Mouse (Mus musculus) heart, adult 2 months (tissue): ENCODE results near the gene Top2a.

Experiments used
- CTCF ChIP-seq: fragments of 200-600 bp; IDR thresholded peaks from 2 replicates; pipeline ENCODE4 v1.8.1; 2022; ENCODE audit warnings: antibody characterized with exemption, mild to moderate bottlenecking, moderate library complexity
- EP300 ChIP-seq: fragments of 200-500 bp; IDR thresholded peaks from 2 replicates; pipeline ENCODE4 v1.6.1; 2011; ENCODE audit warnings: low read depth, low read length, control low read depth; ENCODE audit not compliant: insufficient read depth

DNA sequence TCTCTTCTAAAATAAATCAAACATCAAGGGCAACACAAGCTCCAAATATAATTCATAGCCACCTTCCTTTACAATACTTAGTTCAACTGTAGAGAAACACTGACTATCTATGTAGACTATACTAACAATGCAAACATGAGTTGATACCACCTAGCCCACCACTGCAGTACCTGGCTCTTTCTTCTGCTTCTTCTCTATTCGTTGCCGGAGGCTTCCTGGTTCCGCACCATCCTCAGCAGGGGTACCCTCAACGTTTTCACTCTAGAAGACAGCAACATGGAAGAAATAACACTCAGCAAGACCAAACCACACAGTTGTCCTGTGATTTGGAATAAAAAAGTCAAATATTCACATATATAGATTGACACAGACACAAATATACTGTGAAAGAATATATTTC is 26.3 kb downstream of the Top2a start:
- no peak for TF ChIP-seq CTCF
- TF ChIP-seq EP300 = no peak
